Mouse (Mus musculus) CH12.LX (cell line): ENCODE results near the gene Henmt1.

Experiments
- CTCF ChIP-seq, 2 experiments: IDR thresholded peaks in 1 of 2; conservative IDR thresholded peaks in 1 of 2; 2 replicates each; pipeline ENCODE4 v1.5.1; 2011 to 2012; ENCODE audit warnings: low read depth in 2 of 2, low read length in 2 of 2, improper control_type of control experiment in 1 of 2, inconsistent platforms in 1 of 2, mild to moderate bottlenecking in 1 of 2, moderate library complexity in 1 of 2
- ETS1 ChIP-seq: conservative IDR thresholded peaks from 2 replicates; pipeline ENCODE4 v1.6.1; 2012; ENCODE audit warnings: low read depth, mild to moderate bottlenecking, inconsistent platforms, low read length, improper control_type of control experiment, moderate library complexity
- MEF2A ChIP-seq: IDR thresholded peaks from 2 replicates; pipeline ENCODE4 v1.6.1; 2014; ENCODE audit warnings: low read depth, mild to moderate bottlenecking, inconsistent platforms, low read length, improper control_type of control experiment, borderline replicate concordance
- POLR2A ChIP-seq: IDR thresholded peaks from 2 replicates; pipeline ENCODE4 v1.6.1; 2011; ENCODE audit warnings: low read depth, mild to moderate bottlenecking, improper control_type of control experiment, low read length
- POLR2AphosphoS2 ChIP-seq: IDR thresholded peaks from 2 replicates; pipeline ENCODE4 v1.6.1; 2011; ENCODE audit warnings: low read depth, low read length, improper control_type of control experiment
- ZC3H11A ChIP-seq: IDR thresholded peaks from 2 replicates; pipeline ENCODE4 v1.6.1; 2012; ENCODE audit warnings: low read depth, mild to moderate bottlenecking, inconsistent platforms, low read length, improper control_type of control experiment
- ZMIZ1 ChIP-seq: IDR thresholded peaks from 2 replicates; pipeline ENCODE4 v1.6.1; 2012; ENCODE audit warnings: low read depth, mild to moderate bottlenecking, inconsistent platforms, low read length, improper control_type of control experiment
- ZNF384 ChIP-seq: IDR thresholded peaks from 2 replicates; pipeline ENCODE4 v1.6.1; 2012; ENCODE audit warnings: low read depth, low read length, improper control_type of control experiment, inconsistent platforms

- TF ChIP-seq POLR2A (no peak), ETS1 (no peak), CTCF (conservative IDR thresholded peaks at IDR 0.05 in 1 of 2, IDR thresholded peaks at IDR 0.05 in 1 of 2; ENCODE audit: low read depth in 2 of 2, low read length in 2 of 2) (no peak), ZC3H11A (no peak), MEF2A (no peak), ZMIZ1 (no peak), POLR2AphosphoS2 (no peak), ZNF384 (no peak)
Measured at GRCm38 (mm10) chr3:108997762-108998161, 58.1 kb downstream of the Henmt1 start.
